Mouse (Mus musculus): ENCODE results near the gene Ppp3ca.

The Ppp3ca gene

DNA sequence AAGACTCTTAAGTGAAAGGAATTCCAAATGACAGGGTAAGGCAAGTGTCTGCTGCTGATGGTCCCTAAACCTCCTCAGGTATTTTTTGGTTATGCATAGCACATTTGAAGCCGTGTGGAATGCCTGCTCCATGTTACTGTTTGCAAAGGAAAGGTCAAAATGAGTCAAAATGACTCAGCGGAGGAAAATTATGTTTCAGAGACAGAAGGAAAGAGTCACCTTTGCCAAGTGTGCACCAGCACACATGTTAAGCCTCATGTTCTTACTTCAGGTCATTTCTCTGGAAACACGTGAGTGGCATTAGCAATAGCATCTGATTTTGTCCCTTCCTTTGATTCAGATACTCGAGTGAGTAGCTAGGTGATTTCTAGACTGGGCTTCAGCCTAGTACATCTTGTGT, 186.1 kb downstream of the Ppp3ca start:
- no peak for DNase-seq (ENCODE audit: inconsistent ontology term)

DNA sequence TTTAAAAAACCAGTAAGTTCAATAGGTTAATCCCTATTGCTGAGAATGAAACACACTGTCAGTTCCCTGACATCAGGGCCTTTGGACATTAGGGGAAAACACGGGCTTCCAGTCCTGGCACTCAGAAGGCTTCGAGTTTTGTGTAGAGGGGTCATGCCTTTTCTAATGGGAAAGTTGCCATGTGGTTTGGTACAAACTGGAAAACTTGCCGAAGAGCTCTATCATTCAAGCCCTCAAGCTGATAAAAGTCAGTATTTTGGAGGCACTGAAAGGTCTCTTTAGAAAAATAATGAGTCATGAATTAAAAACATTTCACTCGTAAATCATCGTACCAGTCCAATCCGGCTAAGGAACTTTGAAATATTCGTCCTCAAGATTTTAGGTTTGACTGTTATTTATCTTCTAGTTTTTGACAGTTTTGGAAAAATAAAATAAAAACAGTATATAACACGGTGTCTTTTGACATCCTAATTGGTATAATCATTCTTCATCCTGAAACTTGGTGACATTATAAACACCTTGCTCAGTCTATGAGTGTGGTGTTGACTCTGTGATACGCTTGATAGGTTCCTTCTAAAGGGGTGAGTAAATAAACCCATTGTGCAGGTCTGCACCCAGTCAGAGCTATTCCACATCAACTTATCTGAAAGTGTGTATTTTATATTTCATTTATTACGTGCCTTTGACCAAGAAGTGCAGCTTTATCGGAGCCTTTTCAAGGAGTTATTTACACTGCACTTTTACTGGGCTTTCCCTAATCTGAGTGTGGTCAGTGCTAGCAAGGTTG, 192.3 kb downstream of the Ppp3ca start:
- peak; percentile 73 for DNase-seq (ENCODE audit: inconsistent ontology term)

- no peak for DNase-seq (ENCODE audit: inconsistent ontology term)
Observed at GRCm38 (mm10) chr3:136863127-136863526, 193.2 kb downstream of the Ppp3ca start.

- no peak for DNase-seq (ENCODE audit: inconsistent ontology term)
Observed at GRCm38 (mm10) chr3:136864306-136864705, 194.4 kb downstream of the Ppp3ca start.

DNA sequence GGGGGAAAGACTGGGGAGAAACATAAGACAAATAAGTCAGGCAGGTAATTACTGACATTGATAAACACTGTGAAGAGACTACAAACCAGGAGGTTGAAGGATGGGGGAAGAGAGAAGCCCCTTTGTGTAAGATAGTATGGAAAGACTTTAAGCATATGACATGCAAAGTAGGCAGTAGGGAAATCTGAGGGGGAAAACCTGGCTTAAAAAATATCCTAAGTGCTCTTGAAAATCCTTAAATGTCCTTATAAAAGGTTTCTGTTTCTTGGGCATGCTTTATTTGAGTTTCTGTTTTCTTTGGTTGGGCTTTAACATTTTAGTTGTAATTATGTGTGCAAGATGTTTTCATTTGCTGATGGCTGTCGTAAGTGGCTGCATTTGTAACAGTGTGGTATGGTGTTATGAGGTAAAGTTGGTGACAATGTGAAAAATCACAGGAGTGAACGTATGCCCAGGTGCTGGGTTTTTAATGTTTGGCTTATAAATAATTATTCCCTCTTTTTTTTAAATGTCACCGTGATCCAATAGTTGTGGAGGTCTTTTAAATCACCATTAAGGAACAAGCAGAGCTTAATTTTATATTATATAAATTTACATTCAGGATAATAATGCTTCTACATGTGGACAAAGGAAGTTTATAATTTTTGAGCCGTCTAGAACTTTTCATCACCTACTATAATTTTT, 195.4 kb downstream of the Ppp3ca start:
- no peak for DNase-seq (ENCODE audit: inconsistent ontology term)

DNA sequence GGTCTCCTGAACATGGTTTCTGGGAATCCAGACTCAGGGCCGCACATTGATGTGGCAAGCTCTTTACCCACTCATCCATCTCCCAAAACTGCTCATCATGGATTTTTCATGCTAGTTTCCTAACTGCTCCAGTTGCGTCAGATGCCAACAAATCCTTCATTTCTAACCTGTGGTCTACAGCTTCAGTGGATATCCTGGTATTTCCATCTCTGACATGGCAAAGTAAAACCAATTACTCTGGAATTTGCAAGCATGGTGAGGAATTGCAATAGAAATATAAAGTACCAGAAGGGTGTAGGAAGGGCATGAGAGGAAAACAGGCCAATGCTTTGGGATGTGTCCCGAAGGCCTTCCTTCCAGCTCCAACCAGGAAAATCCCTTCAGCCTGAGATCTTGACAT, 196.2 kb downstream of the Ppp3ca start:
- peak; percentile 42 for DNase-seq (ENCODE audit: inconsistent ontology term)

GRCm38 (mm10) chr3:136866571-136866970, 196.6 kb downstream of the Ppp3ca start:
- peak; percentile 77 for DNase-seq (ENCODE audit: inconsistent ontology term)

DNA sequence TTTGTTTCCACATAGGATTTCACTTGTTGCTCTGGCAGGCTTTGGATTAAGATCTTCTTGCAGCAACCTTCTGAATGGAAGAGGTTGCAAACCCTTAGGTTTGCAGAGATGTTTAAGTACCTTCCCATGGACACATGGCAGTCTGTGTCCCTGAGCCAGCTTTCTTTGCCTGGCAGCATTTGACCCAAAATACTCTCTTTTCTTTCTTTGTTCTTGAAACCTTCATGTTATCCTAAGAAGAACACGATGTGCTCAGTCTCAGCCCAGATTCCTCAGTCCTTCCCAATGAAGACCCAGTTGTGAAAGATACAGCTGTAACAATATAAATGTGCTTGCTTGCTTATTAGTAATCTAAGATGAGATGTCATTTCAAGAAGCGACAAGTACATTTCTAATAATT, 197.4 kb downstream of the Ppp3ca start:
- DNase-seq (ENCODE audit: inconsistent ontology term) = no peak

GRCm38 (mm10) chr3:136871772-136872532, 202.0 kb downstream of the Ppp3ca start:
- DNase-seq (ENCODE audit: inconsistent ontology term) = peak; percentile 60

DNA sequence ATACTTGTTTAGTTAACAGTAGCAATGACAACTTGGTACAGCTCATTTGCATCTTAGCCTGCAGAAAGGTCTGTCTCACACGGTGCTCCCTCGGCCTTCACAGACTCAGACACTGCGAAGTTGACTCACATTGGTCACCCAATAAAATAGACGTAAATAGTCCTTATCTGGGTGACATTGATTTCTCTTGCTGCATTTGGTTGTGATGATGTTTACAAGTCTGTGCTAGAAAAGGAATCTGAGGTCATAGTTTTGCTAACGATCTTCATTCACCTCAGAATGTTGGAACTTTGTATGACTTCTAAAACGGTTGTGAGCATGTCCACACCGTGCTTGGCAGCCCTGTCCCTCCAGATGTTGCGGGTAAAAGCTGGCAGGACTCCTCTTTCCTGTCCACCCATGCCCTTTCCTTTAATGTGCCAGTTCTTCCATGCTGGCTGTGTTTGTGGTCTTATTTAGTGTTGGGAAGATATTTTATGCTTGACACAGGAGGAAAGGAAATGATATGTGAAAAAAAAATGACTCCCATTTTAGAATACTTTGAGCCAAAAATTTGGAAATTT, 202.7 kb downstream of the Ppp3ca start:
- DNase-seq (ENCODE audit: inconsistent ontology term) = peak; percentile 32

- no peak for DNase-seq (ENCODE audit: inconsistent ontology term)
Observed at GRCm38 (mm10) chr3:136873809-136874449, 204.0 kb downstream of the Ppp3ca start.

DNA sequence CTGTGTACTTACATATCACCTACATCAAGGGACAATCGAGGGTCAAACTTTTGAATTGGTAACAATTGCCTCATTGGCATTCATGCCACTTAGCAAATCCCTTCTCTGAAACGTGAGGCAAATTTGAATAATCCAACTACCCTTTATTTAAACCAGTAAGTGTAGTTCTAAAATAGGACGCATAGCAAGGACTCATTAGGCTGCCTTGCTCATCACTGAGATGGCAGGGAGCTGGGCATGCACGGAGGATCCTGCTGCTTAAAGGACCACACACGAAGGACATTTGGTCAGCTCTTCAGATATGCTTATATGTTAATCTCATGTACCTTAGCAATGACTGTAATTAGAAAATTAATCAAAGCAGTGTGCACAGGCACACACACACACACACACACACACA, 204.6 kb downstream of the Ppp3ca start:
- no peak for DNase-seq (ENCODE audit: inconsistent ontology term)

DNA sequence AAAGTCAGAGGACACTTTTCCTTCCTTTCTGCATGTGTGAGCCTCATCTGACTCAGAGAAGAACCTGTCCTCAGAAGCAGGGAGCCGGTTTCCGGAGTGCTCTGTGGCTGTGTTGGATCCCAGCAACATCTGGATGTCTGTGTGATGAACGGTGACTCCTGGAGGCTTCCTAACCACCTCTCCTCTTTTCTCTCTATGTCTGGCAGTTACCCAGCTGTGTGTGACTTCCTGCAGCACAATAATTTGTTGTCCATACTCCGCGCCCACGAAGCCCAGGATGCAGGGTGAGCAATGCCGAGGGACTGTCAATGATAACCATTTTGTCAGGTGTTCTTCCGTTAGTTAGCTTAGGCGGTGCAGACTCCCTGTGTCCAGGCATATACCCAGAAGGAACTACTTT, 217.8 kb downstream of the Ppp3ca start:
- no peak for DNase-seq (ENCODE audit: inconsistent ontology term)

GRCm38 (mm10) chr3:136892140-136892539, 222.2 kb downstream of the Ppp3ca start:
- DNase-seq (ENCODE audit: inconsistent ontology term) = no peak

GRCm38 (mm10) chr3:136893596-136894402, 223.9 kb downstream of the Ppp3ca start:
- no peak for DNase-seq (ENCODE audit: inconsistent ontology term)

- no peak for DNase-seq (ENCODE audit: inconsistent ontology term)
Observed at GRCm38 (mm10) chr3:136895498-136895897, 225.6 kb downstream of the Ppp3ca start.

- no peak for DNase-seq (ENCODE audit: inconsistent ontology term)
Observed at GRCm38 (mm10) chr3:136896276-136896675, 226.4 kb downstream of the Ppp3ca start.

GRCm38 (mm10) chr3:136899744-136900143, 229.8 kb downstream of the Ppp3ca start:
- no peak for DNase-seq (ENCODE audit: inconsistent ontology term)

DNA sequence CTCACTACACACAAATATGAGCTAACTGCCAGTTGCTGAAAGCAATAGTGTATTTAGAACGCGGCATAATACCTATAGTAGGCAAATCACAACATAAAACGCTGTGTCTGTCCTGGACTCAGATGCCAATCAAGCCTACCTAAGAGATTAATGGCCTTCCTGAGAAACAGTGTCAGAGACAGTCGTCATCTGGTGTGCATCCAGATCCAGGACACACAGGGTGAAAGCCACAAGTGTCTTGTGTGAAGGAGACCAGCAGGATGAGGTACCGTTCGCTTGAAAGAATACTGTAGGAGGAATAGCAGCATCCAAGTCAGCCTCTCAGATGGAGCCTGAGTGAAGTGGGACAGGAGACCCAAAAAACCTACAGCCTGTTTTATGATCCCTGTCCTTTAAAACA, 231.1 kb downstream of the Ppp3ca start:
- no peak for DNase-seq (ENCODE audit: inconsistent ontology term)

GRCm38 (mm10) chr3:136902776-136903175, 232.9 kb downstream of the Ppp3ca start:
- DNase-seq (ENCODE audit: inconsistent ontology term) = no peak

GRCm38 (mm10) chr3:136905577-136905976, 235.7 kb downstream of the Ppp3ca start:
- no peak for DNase-seq (ENCODE audit: inconsistent ontology term)

Data from Muller cell, postnatal 12 days (primary cell).